Mouse (Mus musculus): Measurements from ENCODE around the gene Pdzd2. TPM values are rescaled to one million over a fixed set of nuclear protein-coding genes. Genes with fewer than 3 reads are reported as not detected.

Gene Pdzd2
- polyA plus RNA-seq, 1 experiment from 2014 or later, result 14.5 TPM

- H3K4me2 ChIP-seq, result peak within 1 kb of the TSS; percentile 75
- peaks cover 39% of the 10 kb centered on the region for H3K4me1 ChIP-seq
- H3K36me3 ChIP-seq, result peaks cover 15% of the 10 kb centered on the region; the same call in 1 of the 2 replicates
- peak within 1 kb of the TSS; percentile 99 for H3K9ac ChIP-seq
- H3K27ac ChIP-seq (replicated peaks), result peak within 1 kb of the TSS; percentile 95
- H3K9me3 ChIP-seq, result no peaks in the 10 kb centered on the region
- peaks cover 4% of the 10 kb centered on the region; the same call in 1 of the 2 replicates for H3K27me3 ChIP-seq (replicated peaks)
- under 1% methylated on average over 73 of the region's 74 CpGs for WGBS
- peak; percentile 86 for ATAC-seq (ENCODE audit: extremely low read depth, insufficient number of reproducible peaks, low FRiP score, low TSS enrichment)
- peak within 1 kb of the TSS; percentile 89 for H3K4me3 ChIP-seq
These were observed 418.5 kb downstream of the Pdzd2 start, which contains the start of gene Golph3 for GRCm38 (mm10) chr15:12321091-12321787. Gene Golph3 (plus strand): TSS chr15:12321450.

- H3K9me3 ChIP-seq, result no peaks in the 10 kb centered on the region
- H3K27me3 ChIP-seq (replicated peaks), result peaks cover 4% of the 10 kb centered on the region; the same call in 1 of the 2 replicates
- H3K4me3 ChIP-seq, result peak overlapping the region; percentile 89
- H3K27ac ChIP-seq (replicated peaks), result peak overlapping the region; percentile 95
- 4% methylated on average over 22 of the region's 22 CpGs for WGBS
- H3K4me1 ChIP-seq, result peaks cover 33% of the 10 kb centered on the region
- H3K9ac ChIP-seq, result peak overlapping the region; percentile 99
- ATAC-seq (ENCODE audit: extremely low read depth, insufficient number of reproducible peaks, low FRiP score, low TSS enrichment), result no peak
- H3K4me2 ChIP-seq, result peak overlapping the region; percentile 75
- H3K36me3 ChIP-seq, result peaks cover 11% of the 10 kb centered on the region; the same call in 1 of the 2 replicates
These were observed 419.2 kb downstream of the Pdzd2 start for GRCm38 (mm10) chr15:12320441-12321090.

DNA sequence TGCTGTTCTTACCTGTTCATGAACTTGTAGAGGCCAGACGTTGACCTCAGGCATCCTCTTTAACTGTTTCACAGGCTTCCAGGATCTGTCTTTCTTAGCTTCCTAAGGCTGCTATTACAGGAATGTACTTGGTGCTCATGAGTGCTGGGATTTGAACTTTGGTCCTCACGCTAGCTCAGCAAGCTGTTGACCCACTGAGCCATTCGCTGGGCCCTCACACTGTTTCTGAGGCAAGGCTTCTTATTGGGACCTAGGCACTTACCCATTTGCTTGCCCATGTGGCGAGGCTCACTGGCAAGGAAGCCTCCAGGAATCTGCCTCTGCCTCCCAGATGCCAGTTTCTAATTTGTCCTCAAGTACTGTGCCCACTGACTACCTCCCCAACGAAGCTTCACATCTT, 419.8 kb downstream of the Pdzd2 start:
- peak overlapping the region; percentile 89; the same call in 1 of the 2 replicates for H3K4me3 ChIP-seq
- H3K36me3 ChIP-seq, result peaks cover 9% of the 10 kb centered on the region; the same call in 1 of the 2 replicates
- no peak for ATAC-seq (ENCODE audit: extremely low read depth, insufficient number of reproducible peaks, low FRiP score, low TSS enrichment)
- H3K4me1 ChIP-seq, result peaks cover 29% of the 10 kb centered on the region
- 40% methylated on average over 5 of the region's 5 CpGs for WGBS
- H3K9ac ChIP-seq, result 0 out of 2 replicates have a peak overlapping the region, but pooled peaks have one; percentile 99
- H3K27me3 ChIP-seq (replicated peaks), result peaks cover 4% of the 10 kb centered on the region; the same call in 1 of the 2 replicates
- no peak overlapping the region for H3K27ac ChIP-seq (replicated peaks)
- H3K4me2 ChIP-seq, result peak overlapping the region; percentile 75
- H3K9me3 ChIP-seq, result no peaks in the 10 kb centered on the region

GRCm38 (mm10) chr15:12318451-12318850, 421.3 kb downstream of the Pdzd2 start:
- H3K4me2 ChIP-seq, result no peak overlapping the region
- H3K4me1 ChIP-seq, result peaks cover 15% of the 10 kb centered on the region
- H3K9me3 ChIP-seq, result no peaks in the 10 kb centered on the region
- WGBS, result 77% methylated on average over 8 of the region's 8 CpGs
- H3K27ac ChIP-seq (replicated peaks), result no peak overlapping the region
- ATAC-seq (ENCODE audit: extremely low read depth, insufficient number of reproducible peaks, low FRiP score, low TSS enrichment), result no peak
- H3K36me3 ChIP-seq, result no peaks in the 10 kb centered on the region
- H3K27me3 ChIP-seq (replicated peaks), result peaks cover 4% of the 10 kb centered on the region; the same call in 1 of the 2 replicates
- no peak overlapping the region for H3K4me3 ChIP-seq
- H3K9ac ChIP-seq, result no peak overlapping the region

DNA sequence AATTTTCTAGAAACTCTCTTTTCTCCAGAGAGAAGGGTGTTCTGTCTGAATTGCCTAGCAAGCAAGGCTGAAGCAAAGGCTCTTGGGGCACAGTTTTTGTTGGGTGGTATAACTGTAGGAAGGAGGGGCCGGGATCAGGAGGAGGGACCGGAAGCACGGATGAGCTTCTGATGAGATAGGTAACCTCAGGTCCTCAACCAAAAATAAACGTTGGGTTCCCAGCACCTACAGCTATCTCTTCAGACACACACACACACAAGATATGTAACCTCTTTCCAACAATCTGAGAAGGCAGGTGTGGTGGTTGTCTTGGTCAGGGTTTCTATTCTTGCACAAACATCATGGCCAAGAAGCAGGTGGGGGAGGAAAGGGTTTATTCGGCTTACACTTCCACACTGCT, 422.4 kb downstream of the Pdzd2 start:
- WGBS, result 62% methylated on average over 5 of the region's 5 CpGs
- no peak overlapping the region for H3K4me2 ChIP-seq
- H3K4me1 ChIP-seq, result peaks cover 9% of the 10 kb centered on the region
- no peaks in the 10 kb centered on the region for H3K9me3 ChIP-seq
- H3K9ac ChIP-seq, result no peak overlapping the region
- H3K4me3 ChIP-seq, result no peak overlapping the region
- no peak overlapping the region for H3K27ac ChIP-seq (replicated peaks)
- no peak for ATAC-seq (ENCODE audit: extremely low read depth, insufficient number of reproducible peaks, low FRiP score, low TSS enrichment)
- no peaks in the 10 kb centered on the region for H3K36me3 ChIP-seq
- H3K27me3 ChIP-seq (replicated peaks), result peaks cover 4% of the 10 kb centered on the region; the same call in 1 of the 2 replicates

DNA sequence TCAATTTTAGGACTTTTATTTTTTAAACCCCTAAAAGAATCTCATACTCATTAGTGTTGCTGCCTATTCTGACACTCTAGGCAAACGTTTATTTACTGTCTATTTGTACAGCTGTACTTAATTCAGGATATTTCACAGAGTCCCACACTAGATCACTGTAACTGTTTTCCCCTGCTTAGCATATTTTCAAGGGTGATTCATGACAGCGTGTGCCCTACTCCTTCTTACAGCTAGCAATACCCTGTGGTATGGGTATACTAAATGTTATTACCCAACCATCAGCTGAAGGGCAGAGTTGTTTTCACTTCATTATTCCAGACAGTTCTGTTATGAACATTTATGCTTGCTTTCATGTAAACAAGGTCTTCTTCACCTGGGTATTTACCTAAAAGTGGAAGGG, 423.7 kb downstream of the Pdzd2 start:
- ATAC-seq (ENCODE audit: extremely low read depth, insufficient number of reproducible peaks, low FRiP score, low TSS enrichment), result no peak
- peaks cover 9% of the 10 kb centered on the region for H3K4me1 ChIP-seq
- no peak overlapping the region for H3K9ac ChIP-seq
- no peaks in the 10 kb centered on the region for H3K36me3 ChIP-seq
- H3K27ac ChIP-seq (replicated peaks), result no peak overlapping the region
- peaks cover 4% of the 10 kb centered on the region; the same call in 1 of the 2 replicates for H3K27me3 ChIP-seq (replicated peaks)
- WGBS, result 58% methylated on average over 2 of the region's 2 CpGs
- no peaks in the 10 kb centered on the region for H3K9me3 ChIP-seq
- H3K4me3 ChIP-seq, result no peak overlapping the region
- H3K4me2 ChIP-seq, result no peak overlapping the region

GRCm38 (mm10) chr15:12314584-12314983, 425.1 kb downstream of the Pdzd2 start:
- no peak overlapping the region for H3K27ac ChIP-seq (replicated peaks)
- H3K4me2 ChIP-seq, result no peak overlapping the region
- no peak overlapping the region for H3K9ac ChIP-seq
- H3K4me1 ChIP-seq, result no peaks in the 10 kb centered on the region
- no peak for ATAC-seq (ENCODE audit: extremely low read depth, insufficient number of reproducible peaks, low FRiP score, low TSS enrichment)
- WGBS, result 77% methylated on average over 5 of the region's 5 CpGs
- no peaks in the 10 kb centered on the region for H3K9me3 ChIP-seq
- H3K4me3 ChIP-seq, result no peak overlapping the region
- H3K27me3 ChIP-seq (replicated peaks), result no peaks in the 10 kb centered on the region; the same call in 1 of the 2 replicates
- no peaks in the 10 kb centered on the region for H3K36me3 ChIP-seq

GRCm38 (mm10) chr15:12313255-12313654, 426.5 kb downstream of the Pdzd2 start:
- ATAC-seq (ENCODE audit: extremely low read depth, insufficient number of reproducible peaks, low FRiP score, low TSS enrichment), result no peak
- no peak overlapping the region for H3K4me2 ChIP-seq
- 20% methylated on average over 1 of the region's 1 CpGs for WGBS

GRCm38 (mm10) chr15:12311465-12311864, 428.3 kb downstream of the Pdzd2 start:
- H3K4me1 ChIP-seq, result peaks cover 10% of the 10 kb centered on the region
- WGBS, result 76% methylated on average over 7 of the region's 7 CpGs
- no peak overlapping the region for H3K4me3 ChIP-seq
- no peak overlapping the region for H3K27ac ChIP-seq (replicated peaks)
- H3K9me3 ChIP-seq, result no peaks in the 10 kb centered on the region
- no peak overlapping the region for H3K9ac ChIP-seq
- no peaks in the 10 kb centered on the region for H3K36me3 ChIP-seq
- no peak for ATAC-seq (ENCODE audit: extremely low read depth, insufficient number of reproducible peaks, low FRiP score, low TSS enrichment)
- H3K27me3 ChIP-seq (replicated peaks), result no peaks in the 10 kb centered on the region
- no peak overlapping the region for H3K4me2 ChIP-seq

More at GRCm38 (mm10) chr15:12313255-12313654, 426.5 kb downstream of the Pdzd2 start:
- H3K4me1 ChIP-seq, result no peaks in the 10 kb centered on the region
- no peaks in the 10 kb centered on the region for H3K9me3 ChIP-seq
- no peaks in the 10 kb centered on the region for H3K27me3 ChIP-seq (replicated peaks)
- H3K36me3 ChIP-seq, result no peaks in the 10 kb centered on the region
- no peak overlapping the region for H3K9ac ChIP-seq
- H3K27ac ChIP-seq (replicated peaks), result no peak overlapping the region
- no peak overlapping the region for H3K4me3 ChIP-seq

DNA sequence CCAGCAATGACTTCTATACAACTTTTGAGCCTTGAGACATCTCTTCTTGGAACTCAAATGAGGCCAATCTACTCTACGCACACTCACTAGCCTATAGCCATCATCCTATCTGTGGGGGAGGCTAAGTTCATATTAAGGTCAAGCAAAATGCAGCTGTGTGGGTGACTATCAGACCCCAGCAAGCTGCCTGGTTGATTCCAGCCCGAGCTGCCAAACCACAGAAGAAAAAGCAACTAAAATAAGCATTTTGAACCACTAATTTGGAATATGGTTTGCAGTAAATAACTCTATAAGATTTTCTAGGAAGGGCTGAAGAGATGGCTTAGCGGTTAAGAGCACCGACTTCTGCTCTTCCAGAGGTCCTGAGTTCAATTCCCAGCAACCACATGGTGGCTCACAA, 429.0 kb downstream of the Pdzd2 start:
- no peak overlapping the region for H3K4me2 ChIP-seq
- 76% methylated on average over 4 of the region's 4 CpGs for WGBS

More for the DNA sequence above, 429.0 kb downstream of the Pdzd2 start:
- H3K36me3 ChIP-seq, result no peaks in the 10 kb centered on the region
- H3K27ac ChIP-seq (replicated peaks), result no peak overlapping the region
- ATAC-seq (ENCODE audit: extremely low read depth, insufficient number of reproducible peaks, low FRiP score, low TSS enrichment), result no peak
- H3K9me3 ChIP-seq, result no peaks in the 10 kb centered on the region
- H3K27me3 ChIP-seq (replicated peaks), result no peaks in the 10 kb centered on the region
- H3K4me1 ChIP-seq, result peaks cover 15% of the 10 kb centered on the region
- no peak overlapping the region for H3K9ac ChIP-seq
- no peak overlapping the region for H3K4me3 ChIP-seq

Measured in heart, embryonic 13.5 days (tissue).